Mouse (Mus musculus): ENCODE results near the gene Cxcr1. TPM values are rescaled to one million over a fixed set of nuclear protein-coding genes. Genes with fewer than 3 reads are reported as not detected.
"Not testable (repeated sequence)": the region's sequence is repeated elsewhere in the genome, so short reads cannot be mapped to it uniquely, and the experiment has no call there.

Cxcr1 gene
- total and polyA plus RNA-seq, 2 experiments from 2014 or later = not detected

DNA sequence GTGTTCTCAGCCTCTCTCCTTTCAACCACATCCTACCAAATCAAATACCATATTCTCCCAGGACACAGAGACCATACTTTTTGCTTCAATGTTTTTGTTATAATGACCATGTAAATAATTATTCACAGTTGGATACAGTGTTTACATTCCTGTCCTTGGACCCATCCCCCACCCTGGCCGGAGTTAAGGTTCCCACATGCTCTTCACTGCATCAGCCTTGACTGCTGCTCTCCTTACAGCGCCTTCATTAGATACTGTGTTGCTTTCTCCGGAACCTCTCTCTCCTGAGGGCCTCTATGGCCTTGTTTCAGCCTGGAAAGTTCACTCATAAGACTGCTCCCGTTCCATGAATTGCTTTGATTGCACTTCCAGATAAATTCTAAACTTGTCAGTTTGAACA lies 18.7 kb downstream of the Cxcr1 start:
- DNase-seq (ENCODE audit: low spot score) (no peak), ATAC-seq (ENCODE audit: low FRiP score) (no peak)
- Histone ChIP-seq H3K9me3 (ENCODE audit: low read length) (no peaks in the 10 kb centered on the region), H3K9ac (replicated peaks; ENCODE audit: low read length, poor library complexity, severe bottlenecking) (no peak overlapping the region), H3K4me2 (ENCODE audit: low read depth, low read length, poor library complexity, severe bottlenecking) (no peak overlapping the region), H3K36me3 (ENCODE audit: insufficient read depth, low read length) (no peaks in the 10 kb centered on the region), H3K27me3 (ENCODE audit: insufficient read depth, low read length) (no peaks in the 10 kb centered on the region), H3K4me3 (ENCODE audit: low read depth, low read length) (no peak overlapping the region), H3K4me1 (ENCODE audit: insufficient read depth, low read length) (no peaks in the 10 kb centered on the region), H3K27ac (ENCODE audit: low read depth, low read length) (no peak overlapping the region)
- no peak for TF ChIP-seq CTCF (IDR thresholded peaks at IDR 0.05)
- WGBS = 85% methylated on average over 4 of the region's 4 CpGs

DNA sequence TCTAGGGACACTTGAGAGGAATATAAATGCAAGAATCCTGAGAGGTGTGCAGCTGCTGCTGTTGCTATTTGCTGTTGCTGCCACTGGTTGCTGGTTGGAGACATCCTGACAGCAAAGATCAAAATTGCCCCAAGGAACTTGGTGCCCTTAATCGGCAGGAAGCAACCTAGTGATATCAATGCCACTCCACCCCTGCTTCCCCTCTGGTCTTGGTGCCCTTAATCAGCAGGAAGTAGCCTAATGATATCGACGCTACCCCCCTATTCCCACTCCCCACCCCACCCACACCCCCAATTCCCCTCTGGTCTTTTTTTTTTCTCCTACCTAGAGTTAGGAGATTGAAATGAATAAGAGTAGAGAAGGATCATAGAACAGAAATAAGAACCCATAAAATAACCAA lies 21.7 kb downstream of the Cxcr1 start:
- ATAC-seq (ENCODE audit: low FRiP score) = no peak
- Histone ChIP-seq H3K4me2 (ENCODE audit: low read depth, low read length, poor library complexity, severe bottlenecking) (no peak overlapping the region), H3K36me3 (ENCODE audit: insufficient read depth, low read length) (no peaks in the 10 kb centered on the region), H3K4me3 (ENCODE audit: low read depth, low read length) (no peak overlapping the region), H3K4me1 (ENCODE audit: insufficient read depth, low read length) (no peaks in the 10 kb centered on the region), H3K9me3 (ENCODE audit: low read length) (no peaks in the 10 kb centered on the region), H3K27ac (ENCODE audit: low read depth, low read length) (no peak overlapping the region), H3K9ac (replicated peaks; ENCODE audit: low read length, poor library complexity, severe bottlenecking) (no peak overlapping the region), H3K27me3 (ENCODE audit: insufficient read depth, low read length) (no peaks in the 10 kb centered on the region)
- no peak for DNase-seq (ENCODE audit: low spot score)
- TF ChIP-seq CTCF (IDR thresholded peaks at IDR 0.05) = no peak
- WGBS = 86% methylated on average over 3 of the region's 3 CpGs

DNA sequence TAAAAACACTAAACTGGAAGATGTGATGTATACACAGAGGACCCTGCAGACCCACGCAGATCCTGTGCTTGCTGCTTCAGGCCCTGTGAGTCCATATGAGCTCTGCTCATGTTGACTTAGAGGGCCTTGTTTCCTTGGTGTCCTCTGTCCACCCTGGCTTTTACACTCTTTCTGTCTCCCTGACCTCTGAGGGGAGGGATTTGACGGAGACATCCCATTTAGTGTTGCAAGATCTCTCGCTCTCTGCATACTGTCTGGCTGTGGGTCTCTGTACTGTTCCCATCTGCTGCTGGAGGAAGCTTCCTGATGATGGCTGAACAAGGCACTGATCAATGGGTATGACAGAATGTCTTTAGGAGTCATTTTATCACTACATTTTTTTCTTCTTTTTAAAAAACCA lies 24.7 kb downstream of the Cxcr1 start:
- no peak for DNase-seq (ENCODE audit: low spot score)
- Histone ChIP-seq H3K9ac (replicated peaks; ENCODE audit: low read length, poor library complexity, severe bottlenecking) (no peak overlapping the region), H3K36me3 (ENCODE audit: insufficient read depth, low read length) (no peaks in the 10 kb centered on the region), H3K9me3 (ENCODE audit: low read length) (no peaks in the 10 kb centered on the region), H3K4me3 (ENCODE audit: low read depth, low read length) (no peak overlapping the region), H3K4me2 (ENCODE audit: low read depth, low read length, poor library complexity, severe bottlenecking) (no peak overlapping the region), H3K27ac (ENCODE audit: low read depth, low read length) (no peak overlapping the region), H3K27me3 (ENCODE audit: insufficient read depth, low read length) (no peaks in the 10 kb centered on the region), H3K4me1 (ENCODE audit: insufficient read depth, low read length) (no peaks in the 10 kb centered on the region)
- WGBS = 88% methylated on average over 3 of the region's 3 CpGs
- TF ChIP-seq CTCF (IDR thresholded peaks at IDR 0.05) = no peak
- no peak for ATAC-seq (ENCODE audit: low FRiP score)

DNA sequence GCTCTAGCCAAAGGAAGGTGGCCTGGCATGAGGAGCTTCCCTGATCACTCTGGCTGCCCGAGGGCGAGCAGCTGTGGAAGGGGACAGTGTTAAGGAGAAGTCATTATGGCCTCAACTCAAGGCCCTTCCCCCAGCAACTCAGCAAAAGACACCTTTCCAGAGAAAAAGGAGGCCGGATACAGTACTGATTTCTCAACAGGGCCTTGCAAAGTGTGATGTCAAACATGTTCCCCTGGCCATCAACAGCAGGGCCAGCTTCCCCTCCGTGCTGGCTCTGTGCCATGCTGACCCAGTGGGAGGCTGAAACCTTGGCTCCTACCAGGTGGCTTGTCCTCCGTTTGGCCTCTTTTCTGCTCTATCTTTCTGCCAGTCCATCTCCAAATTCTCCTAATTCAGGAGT lies 27.3 kb downstream of the Cxcr1 start:
- Histone ChIP-seq H3K27me3 (ENCODE audit: insufficient read depth, low read length) (no peaks in the 10 kb centered on the region), H3K4me1 (ENCODE audit: insufficient read depth, low read length) (no peaks in the 10 kb centered on the region), H3K9ac (replicated peaks; ENCODE audit: low read length, poor library complexity, severe bottlenecking) (no peak overlapping the region), H3K27ac (ENCODE audit: low read depth, low read length) (no peak overlapping the region), H3K36me3 (ENCODE audit: insufficient read depth, low read length) (no peaks in the 10 kb centered on the region), H3K9me3 (ENCODE audit: low read length) (no peaks in the 10 kb centered on the region), H3K4me3 (ENCODE audit: low read depth, low read length) (no peak overlapping the region), H3K4me2 (ENCODE audit: low read depth, low read length, poor library complexity, severe bottlenecking) (no peak overlapping the region)
- 82% methylated on average over 5 of the region's 5 CpGs for WGBS
- ATAC-seq (ENCODE audit: low FRiP score) (no peak), DNase-seq (ENCODE audit: low spot score) (no peak)
- no peak for TF ChIP-seq CTCF (IDR thresholded peaks at IDR 0.05)

DNA sequence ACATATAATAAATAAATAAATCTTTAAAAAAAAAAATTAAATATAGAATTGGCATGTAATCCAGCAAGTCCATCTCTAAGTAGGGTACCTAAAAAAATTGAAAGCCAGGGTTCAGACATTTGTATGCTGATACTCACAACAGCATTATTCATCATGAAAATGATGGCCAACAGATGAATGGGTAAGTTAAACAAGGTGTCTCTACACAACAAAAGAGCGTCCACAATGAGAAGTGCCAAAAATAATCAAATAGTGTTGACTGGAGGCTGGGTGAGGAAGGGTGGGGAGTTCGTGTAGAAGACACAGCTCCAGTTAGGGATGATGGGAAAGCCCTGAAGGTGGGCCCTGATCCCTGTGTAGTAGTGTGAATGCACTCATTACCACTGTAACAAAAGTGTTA lies 34.4 kb downstream of the Cxcr1 start:
- H3K9me3 ChIP-seq (ENCODE audit: low read length) = no peaks in the 10 kb centered on the region
- ATAC-seq (ENCODE audit: low FRiP score) (no peak), DNase-seq (ENCODE audit: low spot score) (no peak)
- WGBS = 72% methylated on average over 2 of the region's 2 CpGs
- no peak overlapping the region for H3K4me2 ChIP-seq (ENCODE audit: low read depth, low read length, poor library complexity, severe bottlenecking)
- H3K27me3 ChIP-seq (ENCODE audit: insufficient read depth, low read length) = no peaks in the 10 kb centered on the region
- TF ChIP-seq CTCF (IDR thresholded peaks at IDR 0.05) = no peak
- H3K4me3 ChIP-seq (ENCODE audit: low read depth, low read length) = no peak overlapping the region
- H3K4me1 ChIP-seq (ENCODE audit: insufficient read depth, low read length) = no peaks in the 10 kb centered on the region
- H3K36me3 ChIP-seq (ENCODE audit: insufficient read depth, low read length) = no peaks in the 10 kb centered on the region
- H3K27ac ChIP-seq (ENCODE audit: low read depth, low read length) = no peak overlapping the region
- no peak overlapping the region for H3K9ac ChIP-seq (replicated peaks; ENCODE audit: low read length, poor library complexity, severe bottlenecking)

DNA sequence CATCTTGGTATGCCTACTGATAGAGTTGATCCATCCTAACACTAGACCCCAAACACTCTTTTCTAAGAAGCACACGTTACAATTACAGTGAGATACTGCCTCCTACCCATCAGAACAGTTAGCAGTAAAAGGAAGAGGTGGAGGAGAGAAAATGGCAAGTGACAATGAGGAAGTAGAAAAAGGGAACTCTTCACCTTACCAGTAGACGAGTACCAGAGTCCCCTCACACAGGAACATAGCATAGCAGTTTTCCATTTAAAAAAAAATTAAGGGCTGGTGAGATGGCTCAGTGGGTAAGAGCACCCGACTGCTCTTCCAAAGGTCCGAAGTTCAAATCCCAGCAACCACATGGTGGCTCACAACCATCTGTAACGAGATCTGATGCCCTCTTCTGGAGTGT lies 34.8 kb downstream of the Cxcr1 start:
- WGBS = 80% methylated on average over 4 of the region's 5 CpGs
- not testable (repeated sequence) for H3K4me1 ChIP-seq (ENCODE audit: insufficient read depth, low read length); ATAC-seq (ENCODE audit: low FRiP score); DNase-seq (ENCODE audit: low spot score); H3K4me2 ChIP-seq (ENCODE audit: low read depth, low read length, poor library complexity, severe bottlenecking); H3K36me3 ChIP-seq (ENCODE audit: insufficient read depth, low read length); H3K9me3 ChIP-seq (ENCODE audit: low read length); H3K4me3 ChIP-seq (ENCODE audit: low read depth, low read length); H3K27ac ChIP-seq (ENCODE audit: low read depth, low read length); H3K27me3 ChIP-seq (ENCODE audit: insufficient read depth, low read length); H3K9ac ChIP-seq (replicated peaks; ENCODE audit: low read length, poor library complexity, severe bottlenecking)
